Mouse (Mus musculus) spleen, postnatal 4 days (tissue): ENCODE measurements around the gene Gadd45b.

Source experiments
- DNase-seq, 2 experiments: peaks; one replicate each; pipeline ENCODE4 v3.0.0; 2022; ENCODE audit warnings: low spot score in 2 of 2

The Gadd45b gene

DNA sequence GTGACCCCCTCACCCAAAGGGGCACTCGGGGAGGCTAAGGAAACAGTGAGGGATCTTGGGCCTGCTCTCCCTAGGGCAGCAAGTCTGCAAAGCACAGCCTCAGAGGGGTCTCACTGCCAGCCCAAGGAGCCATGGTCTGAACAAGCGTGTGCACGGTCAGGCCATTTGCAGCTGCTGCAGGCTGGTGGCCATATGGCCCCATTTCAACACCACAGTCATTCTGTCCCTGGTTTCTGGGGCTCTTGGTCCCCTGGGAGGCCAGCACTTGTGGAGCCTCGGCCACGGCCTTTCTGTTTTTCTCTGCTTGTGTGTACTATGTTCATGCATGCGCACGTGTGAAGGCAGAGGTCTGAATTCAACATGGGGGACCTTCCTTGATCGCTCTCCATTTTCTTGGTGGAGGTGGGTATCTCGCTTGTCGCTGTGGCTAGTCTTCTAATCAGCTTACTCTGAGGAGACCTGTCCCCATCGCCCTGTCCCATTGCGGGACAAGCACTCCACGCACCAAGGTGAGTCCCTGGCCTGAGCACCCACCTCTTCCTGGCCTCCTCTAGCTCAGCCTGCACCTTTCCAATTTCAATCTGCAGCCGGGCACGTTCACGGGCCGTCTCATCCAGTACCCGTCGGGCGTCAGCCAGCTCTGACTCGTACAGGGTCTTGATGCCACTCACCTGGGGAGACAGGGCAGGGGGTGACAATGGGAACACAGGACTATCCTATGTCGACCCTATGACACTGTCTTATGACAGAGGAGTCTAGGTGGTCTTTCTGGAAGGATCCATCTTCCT is 20.3 kb upstream of the Gadd45b start:
- DNase-seq, result no peak

GRCm38 (mm10) chr10:80911354-80911753 is 18.5 kb upstream of the Gadd45b start:
- no peak for DNase-seq

GRCm38 (mm10) chr10:80911891-80912290 is 18.0 kb upstream of the Gadd45b start:
- no peak for DNase-seq

- DNase-seq, result no peak
Observed at GRCm38 (mm10) chr10:80913364-80914011, 16.4 kb upstream of the Gadd45b start.

DNA sequence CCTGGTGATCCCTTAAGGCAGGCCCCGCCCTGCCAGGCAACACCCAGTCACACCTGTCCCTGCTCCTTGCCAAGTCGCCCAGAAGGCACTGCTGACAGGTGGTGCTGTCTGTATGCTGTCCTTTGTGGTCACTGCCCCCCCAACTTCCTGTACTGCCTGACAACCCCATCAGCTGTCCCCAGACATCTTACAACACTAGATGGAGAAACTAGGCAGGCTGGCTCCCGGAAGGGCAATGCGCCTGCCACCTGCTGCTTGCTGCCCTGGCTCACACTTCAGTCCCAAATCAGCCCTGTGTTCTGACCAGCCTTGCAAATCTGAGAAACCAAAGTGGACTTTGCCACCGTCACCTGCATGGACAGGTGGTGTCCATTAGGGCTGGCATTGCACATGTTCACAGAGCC is 15.6 kb upstream of the Gadd45b start:
- no peak for DNase-seq

DNA sequence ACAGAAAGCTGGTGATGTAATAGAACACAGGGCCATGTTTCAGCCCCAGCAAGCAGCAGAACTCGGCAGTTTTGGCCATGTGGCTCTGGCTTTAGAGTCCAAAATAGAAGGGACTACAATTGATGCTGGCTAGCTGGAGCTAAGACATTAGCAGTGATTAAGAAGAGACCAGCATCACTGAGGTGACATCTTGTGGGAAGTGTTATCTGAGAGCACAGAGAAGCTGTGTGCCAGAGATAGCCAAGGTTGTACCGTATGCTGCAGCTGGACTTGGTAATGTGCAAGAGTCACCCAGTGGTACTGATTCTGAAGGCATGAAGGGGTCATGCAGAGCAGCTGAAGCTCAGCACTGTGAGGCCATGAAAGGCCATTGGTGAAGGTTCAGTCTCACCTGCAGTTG is 14.6 kb upstream of the Gadd45b start:
- no peak for DNase-seq

- DNase-seq, result no peak
Observed at GRCm38 (mm10) chr10:80915736-80916135, 14.1 kb upstream of the Gadd45b start.

DNA sequence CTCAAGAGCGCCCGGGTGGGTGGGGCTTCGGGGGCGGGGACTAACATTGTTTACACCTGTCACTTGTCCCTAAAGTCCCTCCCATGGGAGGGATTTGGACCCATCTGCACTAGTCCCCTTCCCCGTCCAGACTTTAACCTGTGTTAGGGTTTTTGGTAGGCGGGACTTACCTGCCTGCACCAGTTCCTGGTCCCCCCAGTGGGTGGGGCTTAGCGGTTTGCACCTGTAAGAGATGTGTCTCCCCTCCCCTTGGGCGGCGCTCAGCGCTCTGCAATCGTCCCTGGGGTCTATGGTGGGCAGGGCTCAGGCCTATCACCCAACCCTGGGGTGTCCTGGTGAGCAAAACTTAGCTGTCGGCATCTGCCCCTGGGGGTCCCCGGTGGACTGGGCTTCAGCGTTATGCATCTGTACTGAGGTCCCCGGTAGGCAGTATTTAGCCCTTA is 12.5 kb upstream of the Gadd45b start:
- DNase-seq, result no peak

DNA sequence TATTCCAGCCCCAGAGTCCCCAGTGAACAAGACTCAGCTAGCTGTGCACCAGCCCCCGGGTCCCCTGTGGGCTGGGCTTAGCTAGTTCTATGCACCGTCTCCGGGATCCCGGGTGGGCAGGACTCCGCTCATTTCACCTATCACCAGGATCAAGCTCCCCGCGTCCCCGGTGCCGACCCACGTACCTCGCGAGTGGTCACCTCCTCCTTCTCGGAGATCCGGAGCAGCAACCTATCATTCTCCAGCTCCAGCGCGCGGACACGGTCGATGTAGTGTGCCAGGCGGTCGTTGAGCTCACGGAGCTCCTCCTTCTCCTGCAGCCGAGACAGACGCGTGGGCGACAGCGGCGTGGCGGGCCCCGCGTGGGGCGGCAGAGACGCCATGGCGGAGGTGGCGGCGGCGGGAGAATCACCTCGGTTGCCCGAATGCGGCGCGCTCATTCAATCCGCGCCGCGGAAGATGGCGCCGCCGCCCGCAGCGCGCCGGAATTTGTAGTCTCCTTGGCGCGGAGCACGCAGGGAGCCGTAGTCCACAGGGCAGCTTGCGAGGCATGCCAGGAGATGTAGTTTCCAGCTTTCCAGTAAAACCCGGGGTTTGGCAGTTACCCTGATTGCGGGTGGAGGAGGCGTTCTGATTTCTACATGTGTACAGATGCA is 12.0 kb upstream of the Gadd45b start, which contains the start of gene Lmnb2:
TSS of gene Lmnb2 (minus strand) at position 467 of the 656 bp plus-strand sequence.
- peak; percentile 60 to 85 for DNase-seq

DNA sequence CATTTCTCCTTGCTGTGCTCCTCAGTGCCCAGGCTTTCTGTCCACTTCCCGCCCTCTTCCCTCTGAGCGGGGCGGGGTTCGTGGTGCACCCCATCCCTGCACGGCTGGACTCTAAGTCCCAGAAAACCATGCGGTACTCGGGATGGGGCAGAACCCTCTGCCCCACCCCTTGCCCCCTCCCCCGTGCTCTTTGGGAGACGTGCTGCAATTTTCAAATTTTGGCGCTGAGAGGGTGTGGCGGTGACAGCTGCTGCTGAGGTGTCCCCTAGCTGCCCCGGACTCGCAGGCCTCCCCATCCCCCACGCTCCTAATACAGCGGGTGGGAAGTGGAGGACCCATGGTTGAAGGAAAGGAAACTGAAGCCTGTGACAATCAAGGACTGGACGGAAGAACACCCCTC is 8.0 kb upstream of the Gadd45b start:
- DNase-seq, result no peak

GRCm38 (mm10) chr10:80925472-80925871 is 4.4 kb upstream of the Gadd45b start:
- no peak for DNase-seq

DNA sequence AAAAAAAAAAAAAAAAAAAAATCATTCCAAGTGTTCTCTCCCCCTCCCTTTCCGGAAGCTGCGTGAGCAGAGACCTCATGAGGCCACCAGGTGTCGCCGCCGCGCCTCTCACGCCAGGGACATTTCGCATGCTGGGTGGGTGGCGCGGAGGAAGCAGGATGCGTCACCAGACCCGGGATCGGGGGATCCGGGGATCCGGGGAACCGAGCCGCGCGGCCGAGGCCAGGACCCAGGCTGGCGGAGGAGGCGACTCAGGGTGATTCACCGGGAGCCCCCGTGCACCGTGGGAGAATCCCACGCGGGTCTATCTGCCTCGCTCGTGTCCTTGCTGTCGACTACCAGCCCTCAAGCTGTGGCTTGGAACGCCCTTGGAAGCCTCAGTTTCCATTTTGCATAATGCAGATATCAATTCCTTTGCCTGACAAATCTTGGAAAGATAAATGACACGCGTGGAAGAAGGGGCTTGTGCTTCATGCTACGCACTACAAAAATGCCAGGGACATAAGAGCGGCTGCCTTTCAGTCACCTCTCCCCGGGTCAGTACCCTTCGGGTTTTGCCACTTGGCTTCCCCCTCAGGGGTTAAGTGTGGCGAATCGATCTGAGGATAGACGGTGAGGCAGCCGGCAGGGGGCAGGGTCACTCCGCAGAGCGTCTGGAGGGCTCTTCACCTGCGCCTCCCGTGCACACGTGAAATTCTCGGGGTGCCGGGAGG is 1.1 kb upstream of the Gadd45b start:
- DNase-seq, result peak; percentile 81 to 92

DNA sequence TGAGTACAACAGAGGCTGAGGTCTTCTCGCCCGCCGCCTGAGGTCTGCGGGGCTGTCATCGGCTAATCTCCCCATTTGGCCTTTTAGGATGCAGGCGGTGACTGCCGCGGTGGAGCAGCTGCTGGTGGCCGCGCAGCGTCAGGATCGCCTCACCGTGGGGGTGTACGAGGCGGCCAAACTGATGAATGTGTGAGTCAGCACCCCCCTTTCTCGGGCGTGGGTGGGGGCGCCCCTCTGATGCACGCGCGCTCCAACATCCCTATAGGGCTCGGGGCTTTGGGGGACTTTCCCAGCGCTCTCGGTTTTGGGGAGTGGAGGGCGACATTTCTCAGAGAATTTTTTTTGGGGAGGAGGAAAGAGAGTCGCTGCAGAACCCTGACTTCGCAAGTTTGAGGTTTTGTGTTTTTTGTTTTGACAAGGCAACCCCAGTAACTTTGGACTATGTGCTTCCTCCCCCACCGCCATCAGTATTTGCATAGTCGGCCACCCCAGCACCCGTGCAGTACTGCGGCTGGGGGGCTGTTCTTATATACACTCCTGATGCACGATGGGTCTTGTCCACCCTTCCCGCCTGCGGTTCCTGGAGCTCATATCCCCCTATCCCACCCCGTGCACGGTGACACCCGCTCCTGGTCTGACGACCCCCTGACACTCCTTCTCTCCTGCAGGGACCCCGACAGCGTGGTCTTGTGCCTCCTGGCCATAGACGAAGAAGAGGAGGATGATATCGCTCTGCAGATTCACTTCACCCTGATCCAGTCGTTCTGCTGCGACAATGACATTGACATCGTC is 684 bp downstream of the Gadd45b start:
- DNase-seq, result peak in 1 of 2 experiments; percentile 43

DNA sequence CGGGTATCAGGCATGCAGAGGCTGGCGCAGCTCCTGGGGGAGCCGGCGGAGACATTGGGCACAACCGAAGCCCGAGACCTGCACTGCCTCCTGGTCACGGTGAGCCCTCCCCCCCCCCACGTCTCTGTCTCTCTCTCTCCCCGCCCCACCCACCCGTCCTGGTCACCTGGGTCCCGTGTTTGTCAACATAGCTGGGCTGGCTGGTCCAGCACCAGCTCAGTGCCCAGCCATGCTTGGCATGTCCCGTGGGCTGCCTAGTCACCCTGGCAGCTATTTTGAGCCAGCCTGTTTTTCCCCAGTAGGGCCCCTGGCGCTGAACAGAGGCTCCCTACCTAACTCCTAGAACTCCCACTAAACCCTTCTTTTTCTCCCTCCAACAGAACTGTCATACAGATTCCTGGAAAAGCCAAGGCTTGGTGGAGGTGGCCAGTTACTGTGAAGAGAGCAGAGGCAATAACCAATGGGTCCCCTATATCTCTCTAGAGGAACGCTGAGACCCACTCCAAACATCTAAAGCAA is 1.3 kb downstream of the Gadd45b start:
- DNase-seq, result no peak

GRCm38 (mm10) chr10:80931695-80932094 is 1.8 kb downstream of the Gadd45b start:
- no peak for DNase-seq

- no peak for DNase-seq
Observed at GRCm38 (mm10) chr10:80932206-80932605, 2.3 kb downstream of the Gadd45b start.

- DNase-seq, result no peak
Observed at GRCm38 (mm10) chr10:80932700-80933420, 3.0 kb downstream of the Gadd45b start.

- DNase-seq, result peak in 1 of 2 experiments; percentile 48
Observed at GRCm38 (mm10) chr10:80933421-80933979, 3.6 kb downstream of the Gadd45b start.

GRCm38 (mm10) chr10:80934136-80934985 is 4.5 kb downstream of the Gadd45b start:
- DNase-seq, result no peak
